Mouse (Mus musculus): Measurements from ENCODE around the gene Erbb3.

- no peak for TF ChIP-seq CTCF (IDR thresholded peaks at IDR 0.05; ENCODE audit: low read depth)
- no peak for TF ChIP-seq EP300 (IDR thresholded peaks at IDR 0.05; ENCODE audit: low read depth)
Measured at GRCm38 (mm10) chr10:128622702-128623101, 33.2 kb upstream of the Erbb3 start.

Measured in liver, postnatal 0 days (tissue).